Mouse (Mus musculus): ENCODE data around the gene Cryzl1.
A peak's percentile ranks its signal among the peaks of the same experiment; 100 is the strongest.

Gene Cryzl1

GRCm38 (mm10) chr16:91728123-91729065, at the start of gene Cryzl1:
Gene Cryzl1, minus strand, starts transcription at chr16:91728975.
- DNase-seq, result peak; percentile 93 to 96

DNA sequence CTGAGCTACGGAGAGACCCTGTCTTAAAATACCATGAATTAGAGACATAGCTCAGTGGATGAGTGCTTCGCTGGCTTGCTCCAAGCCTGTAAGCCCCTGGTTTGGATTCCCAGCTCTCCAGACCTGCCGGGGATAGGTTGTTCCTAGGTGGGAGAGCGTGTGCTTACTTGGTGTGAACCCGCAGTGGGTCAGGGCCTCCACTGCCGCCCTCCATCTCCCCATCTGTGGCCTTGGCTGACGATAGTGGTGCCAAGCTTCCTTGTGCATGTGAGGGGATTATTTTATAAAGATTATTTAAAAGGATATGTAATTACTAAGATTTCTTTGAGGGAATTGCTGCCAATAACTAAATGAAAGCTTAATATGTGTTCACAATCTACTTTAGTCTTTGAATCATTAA, 43.8 kb upstream of the Cryzl1 start:
- no peak for DNase-seq

DNA sequence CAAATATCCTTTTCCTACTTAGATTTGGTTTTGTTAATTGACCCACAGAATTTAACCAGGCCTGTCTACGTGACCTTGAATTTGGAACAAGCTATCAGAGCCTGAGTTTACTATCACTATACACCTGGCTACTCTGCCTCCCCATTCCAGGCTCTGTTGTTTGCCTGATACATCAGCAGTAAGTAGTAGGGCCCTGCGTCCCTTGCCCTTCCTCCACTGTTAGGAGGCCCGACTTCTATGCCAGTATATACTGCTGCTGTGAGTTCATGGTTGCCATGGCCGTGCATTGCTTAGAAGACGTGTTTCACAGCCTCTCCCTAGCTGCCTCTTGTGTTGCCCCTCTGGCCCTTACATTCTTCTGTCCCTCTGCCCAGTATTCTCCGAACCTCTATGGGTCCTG, 42.6 kb upstream of the Cryzl1 start:
- no peak for DNase-seq

DNA sequence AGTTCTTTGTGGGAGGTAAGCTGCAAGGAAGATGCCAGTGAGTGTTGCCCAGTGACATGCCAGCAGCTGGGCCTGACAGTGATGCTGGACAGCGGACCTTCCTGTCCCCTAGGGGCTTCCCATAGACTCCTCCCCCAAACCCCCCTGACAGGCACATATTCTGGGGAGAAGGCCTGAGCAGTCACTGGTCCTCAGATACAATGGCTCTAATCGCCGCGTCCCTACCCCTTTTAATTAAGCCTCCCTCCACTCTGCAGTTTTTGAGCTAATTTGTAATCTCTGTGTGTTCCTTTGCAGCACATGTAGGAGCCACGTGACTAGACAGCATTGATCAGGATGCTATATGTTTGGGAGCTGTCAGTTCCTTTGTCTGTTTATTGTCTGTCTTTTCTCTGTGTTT, 41.9 kb upstream of the Cryzl1 start:
- DNase-seq, result no peak

DNA sequence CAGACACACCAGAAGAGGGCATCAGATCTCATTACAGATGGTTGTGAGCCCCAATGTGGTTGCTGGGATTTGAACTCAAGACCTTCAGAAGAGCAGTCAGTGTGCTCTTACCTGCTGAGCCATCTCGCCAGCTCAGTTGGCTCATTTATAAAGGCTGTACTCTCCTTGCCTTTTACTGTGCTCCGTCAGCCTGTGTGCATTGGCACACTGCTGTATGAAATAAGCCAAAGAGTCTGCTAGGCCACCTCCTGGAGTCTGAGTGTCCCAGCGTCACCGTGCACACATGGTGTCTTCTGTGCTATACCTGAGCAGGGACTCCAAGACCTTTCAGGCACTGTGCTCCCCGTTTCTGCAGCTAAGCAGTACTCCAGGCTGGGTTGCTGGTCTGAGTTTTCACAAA, 41.1 kb upstream of the Cryzl1 start:
- DNase-seq, result no peak

DNA sequence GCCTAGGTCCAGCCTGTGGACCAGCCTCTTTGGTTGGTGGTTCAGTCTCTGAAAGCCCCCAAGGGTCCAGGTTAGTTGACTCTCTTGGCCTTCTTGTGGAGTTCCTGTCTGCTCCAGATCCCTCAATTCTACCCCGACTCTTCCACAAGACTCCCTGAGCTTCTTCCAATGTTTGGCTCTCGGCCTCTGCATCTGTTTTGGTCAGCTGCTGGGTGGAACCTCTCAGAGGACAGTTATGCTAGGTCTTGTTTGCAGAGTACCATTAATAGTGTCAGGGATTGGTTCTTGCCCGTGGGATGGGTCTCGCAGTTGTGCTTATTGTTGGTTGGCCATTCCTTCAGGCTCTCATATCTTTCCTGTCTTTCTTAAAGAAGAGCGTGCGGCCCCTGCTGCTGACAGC, 39.8 kb upstream of the Cryzl1 start:
- DNase-seq, result no peak

- DNase-seq, result no peak
Measured at GRCm38 (mm10) chr16:91767165-91767701, 38.5 kb upstream of the Cryzl1 start.

- DNase-seq, result no peak
Measured at GRCm38 (mm10) chr16:91765816-91766210, 37.0 kb upstream of the Cryzl1 start.

GRCm38 (mm10) chr16:91765121-91765815, 36.5 kb upstream of the Cryzl1 start:
- DNase-seq, result no peak

DNA sequence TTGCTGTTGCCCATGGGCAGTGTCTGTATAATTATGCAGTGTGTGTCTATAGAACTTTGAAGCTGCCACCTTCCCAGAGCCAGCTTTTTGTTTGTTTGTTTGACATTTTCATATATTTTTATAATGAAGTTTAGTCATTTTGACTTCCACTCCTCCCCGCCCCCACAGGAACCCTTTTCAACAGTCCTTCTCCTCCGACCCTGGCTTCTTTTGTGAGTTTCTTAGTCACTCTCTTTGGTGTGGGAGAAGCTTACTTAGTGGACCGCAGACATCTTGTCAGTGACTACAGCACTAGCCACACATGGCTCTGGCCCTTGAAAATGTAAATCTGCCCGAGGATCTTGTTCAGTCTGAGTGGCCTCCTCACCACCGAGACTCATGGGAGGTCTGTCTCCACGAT, 35.6 kb upstream of the Cryzl1 start:
- no peak for DNase-seq

DNA sequence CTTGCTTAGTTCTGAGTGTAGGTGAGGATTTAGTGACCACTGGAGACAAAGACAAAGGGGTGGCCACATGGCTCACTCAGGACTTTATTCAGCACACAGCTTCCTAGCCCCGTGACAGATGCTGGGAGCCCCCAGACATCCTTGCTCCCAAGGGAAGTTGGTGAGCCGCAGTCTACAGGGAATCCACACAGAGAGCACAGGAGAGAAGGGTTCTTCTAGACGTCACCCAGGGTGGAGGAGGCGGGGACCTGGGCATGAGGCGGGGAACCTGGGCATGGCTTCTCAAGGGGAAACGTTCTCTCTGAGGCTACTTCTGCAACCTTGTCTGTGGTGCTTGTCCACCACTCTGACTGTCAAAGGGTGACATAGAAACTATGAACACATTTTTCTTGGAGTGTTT, 35.2 kb upstream of the Cryzl1 start:
- DNase-seq, result no peak

GRCm38 (mm10) chr16:91762476-91762875, 33.7 kb upstream of the Cryzl1 start:
- no peak for DNase-seq

DNA sequence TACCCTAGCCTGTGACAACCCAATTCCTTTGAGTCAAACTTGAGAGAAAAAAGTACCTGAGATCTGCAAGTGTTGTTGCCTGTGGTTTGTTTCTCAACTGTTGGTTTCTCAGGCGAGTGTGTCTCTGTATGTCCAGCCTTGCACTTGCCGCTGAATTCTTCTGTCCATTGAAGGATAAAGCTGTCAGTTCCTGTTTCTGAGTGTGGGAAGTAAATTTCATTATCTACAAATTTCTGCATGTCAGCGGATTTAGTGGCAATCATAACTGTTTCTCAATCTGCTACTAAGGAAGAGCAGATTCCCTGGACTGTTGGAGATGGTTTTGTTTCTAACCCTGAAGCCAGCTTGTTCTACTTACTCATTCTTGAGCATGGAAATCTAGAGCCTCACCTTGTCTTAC, 33.0 kb upstream of the Cryzl1 start:
- no peak for DNase-seq

DNA sequence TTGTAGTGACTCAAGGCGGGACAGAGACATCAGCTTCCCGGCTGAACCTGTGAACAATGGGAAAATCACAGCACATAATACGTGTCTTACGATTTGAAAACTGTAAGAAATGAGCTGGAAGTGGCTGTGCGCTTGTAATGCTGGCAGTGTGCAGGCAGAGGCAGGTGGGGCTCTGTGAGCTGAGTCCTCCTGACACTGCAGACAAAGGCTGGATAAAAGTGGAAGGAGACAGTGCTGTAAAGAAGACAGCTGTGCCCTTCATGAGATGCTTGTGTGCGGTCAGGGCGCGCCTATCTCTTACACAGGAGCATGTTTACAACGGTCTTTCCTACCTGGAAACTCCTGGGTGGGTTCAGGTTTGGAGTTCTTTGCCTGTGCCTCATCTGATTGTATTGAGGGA, 32.4 kb upstream of the Cryzl1 start:
- no peak for DNase-seq

DNA sequence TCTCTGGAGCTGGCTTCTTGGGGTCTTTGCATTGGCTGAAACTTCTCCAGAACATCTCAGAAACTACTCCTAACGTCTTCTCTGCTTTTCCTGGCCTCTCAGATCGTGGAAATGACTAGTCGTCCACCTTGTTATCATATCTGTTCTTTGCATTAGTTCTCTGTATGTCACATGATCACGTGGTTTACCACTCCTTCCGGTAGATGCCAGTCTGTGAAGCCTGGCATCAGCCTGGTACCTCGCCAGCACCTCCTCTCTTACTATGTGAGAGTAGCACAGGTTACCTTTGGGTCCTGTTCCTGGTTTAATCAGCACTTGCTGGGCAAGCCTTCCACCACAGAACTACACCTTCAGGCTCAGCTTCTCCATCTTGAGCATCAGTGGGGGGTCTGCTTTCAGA, 26.2 kb upstream of the Cryzl1 start:
- peak; percentile 26 to 32 for DNase-seq

DNA sequence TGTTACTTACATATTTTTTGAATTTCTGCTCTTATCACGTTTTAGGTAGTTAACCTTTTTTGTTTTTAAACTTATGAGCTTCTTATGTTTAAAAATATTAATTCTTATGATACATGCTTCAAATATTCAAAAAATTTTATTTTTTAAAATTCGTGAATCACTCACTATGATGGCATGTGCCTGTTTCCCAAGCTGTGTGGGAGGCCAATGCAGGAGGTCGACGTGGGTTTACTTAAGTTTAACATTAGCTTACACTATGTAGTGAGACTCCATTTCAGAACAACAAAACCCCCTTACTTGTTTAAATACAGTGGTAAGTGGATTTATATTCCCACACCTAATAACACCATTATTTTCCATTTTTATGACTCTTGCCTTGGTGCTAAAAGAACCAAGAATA, 24.8 kb upstream of the Cryzl1 start:
- DNase-seq, result no peak

DNA sequence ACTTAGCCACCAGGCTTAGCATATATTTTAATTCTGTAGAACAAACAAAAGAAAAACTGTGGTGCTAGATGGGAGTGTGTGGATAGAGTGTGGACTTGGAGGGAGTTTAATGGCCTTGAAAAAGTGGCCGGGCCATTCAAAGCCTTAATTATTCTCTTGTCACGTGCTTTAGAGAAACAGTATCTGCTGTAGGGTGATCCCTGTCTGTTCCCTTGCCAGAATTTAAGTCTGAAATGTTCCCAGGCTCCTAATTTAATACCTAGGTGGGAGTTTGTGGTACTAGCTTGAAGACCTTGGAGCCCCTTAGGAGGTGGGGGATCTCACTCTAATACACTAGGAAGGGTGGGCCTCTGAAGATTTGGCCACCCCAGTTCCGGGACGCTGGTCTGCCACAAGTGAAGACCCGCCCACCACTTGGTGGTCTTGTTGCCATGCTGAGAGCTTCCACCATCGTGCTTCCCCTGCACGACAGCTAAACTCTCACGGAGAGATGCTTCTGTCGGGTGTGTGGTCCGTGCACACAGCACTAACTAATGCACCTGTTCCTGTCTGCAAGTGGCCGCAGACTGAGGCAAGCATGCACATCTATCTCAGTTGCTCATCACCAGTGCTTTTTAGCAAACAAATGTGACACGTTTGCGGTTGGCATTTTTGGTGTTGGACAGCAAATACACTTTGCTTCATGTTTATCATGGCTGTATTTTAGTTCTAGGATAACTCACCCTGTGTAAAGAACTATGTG, 23.0 kb upstream of the Cryzl1 start:
- no peak for DNase-seq

- DNase-seq, result no peak
Measured at GRCm38 (mm10) chr16:91747567-91747966, 18.8 kb upstream of the Cryzl1 start.

GRCm38 (mm10) chr16:91746101-91746950, 17.6 kb upstream of the Cryzl1 start:
- peak; percentile 76 to 80 for DNase-seq

GRCm38 (mm10) chr16:91743055-91743454, 14.3 kb upstream of the Cryzl1 start:
- DNase-seq, result no peak

GRCm38 (mm10) chr16:91740918-91741255, 12.1 kb upstream of the Cryzl1 start:
- DNase-seq, result no peak

DNA sequence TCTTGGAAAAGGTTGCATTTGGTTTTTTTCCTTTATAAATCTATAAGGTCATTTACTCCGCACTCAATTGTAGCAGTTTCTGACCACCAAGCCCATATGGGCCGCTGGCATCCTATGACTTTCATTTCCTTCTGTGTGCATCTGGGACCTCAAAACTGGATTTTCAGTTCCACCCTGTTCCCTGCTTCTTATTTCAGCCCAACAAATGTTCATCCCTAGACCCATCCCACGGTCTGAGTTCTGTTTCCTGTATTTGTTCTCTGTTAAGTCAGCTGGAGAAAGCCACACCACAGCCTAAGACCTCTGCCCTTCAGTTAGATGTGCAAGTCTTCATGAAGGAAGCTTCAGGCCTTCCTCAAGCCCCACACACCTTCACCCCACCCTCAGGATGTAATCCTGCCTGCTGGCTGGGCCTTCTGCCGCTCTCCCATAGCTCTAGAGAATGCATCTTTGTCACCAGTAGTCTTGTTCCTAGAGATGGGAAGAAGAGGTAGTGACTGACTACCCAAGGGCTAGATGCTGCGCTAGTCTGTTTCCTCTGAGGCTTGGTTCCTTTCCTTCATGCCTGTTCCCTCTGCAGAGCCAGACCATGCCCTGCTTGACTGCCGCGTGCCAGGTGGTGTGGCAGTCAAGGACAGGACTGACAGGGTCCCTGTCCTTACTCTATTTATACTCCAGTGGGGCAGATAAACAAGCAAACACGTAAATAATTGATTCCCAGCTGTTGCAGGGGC, 11.6 kb upstream of the Cryzl1 start:
- no peak for DNase-seq
